Mouse (Mus musculus): ENCODE measurements around the gene Ripor1. TPM values are rescaled to one million over a fixed set of nuclear protein-coding genes. Genes with fewer than 3 reads are reported as not detected.
"Not testable (repeated sequence)": the region's sequence is repeated elsewhere in the genome, so short reads cannot be mapped to it uniquely, and the experiment has no call there.

The Ripor1 gene
- polyA plus RNA-seq (2015; fragmentation: Nextera tagmentation; extraction: Ambion mirVana): 26.6 and 27.1 TPM in 2 replicates

- no peaks in the 10 kb centered on the region for H3K27me3 ChIP-seq
- no peaks in the 10 kb centered on the region for H3K36me3 ChIP-seq
- H3K27ac ChIP-seq: peak within 1 kb of the TSS; percentile 94
- H3K9ac ChIP-seq: peak within 1 kb of the TSS; percentile 93
- peak within 1 kb of the TSS; percentile 93 for H3K4me2 ChIP-seq
- peak within 1 kb of the TSS; percentile 88 for H3K4me3 ChIP-seq
- no peaks in the 10 kb centered on the region for H3K9me3 ChIP-seq
- H3K4me1 ChIP-seq (replicated peaks): peaks cover 32% of the 10 kb centered on the region
- under 1% methylated on average over 38 of the region's 42 CpGs for WGBS
- ATAC-seq (ENCODE audit: low FRiP score): peak; percentile 71
Measured at GRCm38 (mm10) chr8:105604804-105605381, at the start of gene Ripor1. TSS of gene Ripor1 (plus strand) at chr8:105605255.

- no peak overlapping the region for H3K4me2 ChIP-seq
- H3K36me3 ChIP-seq: peaks cover 17% of the 10 kb centered on the region
- no peak overlapping the region for H3K9ac ChIP-seq
- H3K27ac ChIP-seq: no peak overlapping the region
- no peak overlapping the region for H3K4me3 ChIP-seq
- no peaks in the 10 kb centered on the region for H3K27me3 ChIP-seq
- no peaks in the 10 kb centered on the region for H3K9me3 ChIP-seq
- H3K4me1 ChIP-seq (replicated peaks): peaks cover 47% of the 10 kb centered on the region
- no peak for ATAC-seq (ENCODE audit: low FRiP score)
- WGBS: 73% methylated on average over 3 of the region's 3 CpGs
Measured at GRCm38 (mm10) chr8:105562863-105563262, 42.2 kb upstream of the Ripor1 start.

- Histone ChIP-seq H3K27me3 (no peaks in the 10 kb centered on the region), H3K4me1 (replicated peaks) (peaks cover 47% of the 10 kb centered on the region), H3K9me3 (no peaks in the 10 kb centered on the region), H3K9ac (peak overlapping the region; percentile 35; the same call in 1 of the 2 replicates), H3K27ac (no peak overlapping the region), H3K36me3 (peaks cover 10% of the 10 kb centered on the region), H3K4me3 (no peak overlapping the region; the same call in 1 of the 2 replicates), H3K4me2 (peak overlapping the region; percentile 3; the same call in 1 of the 2 replicates)
- no peak for ATAC-seq (ENCODE audit: low FRiP score)
- 77% methylated on average over 1 of the region's 1 CpGs for WGBS
Measured at GRCm38 (mm10) chr8:105563871-105564270, 41.2 kb upstream of the Ripor1 start.

GRCm38 (mm10) chr8:105564573-105565229 lies 40.4 kb upstream of the Ripor1 start:
- Histone ChIP-seq H3K4me3 (peak overlapping the region; percentile 89), H3K4me2 (peak overlapping the region; percentile 90), H3K4me1 (replicated peaks) (peaks cover 47% of the 10 kb centered on the region), H3K27ac (peak overlapping the region; percentile 95; the same call in 1 of the 2 replicates), H3K9ac (peak overlapping the region; percentile 92)
- H3K36me3 ChIP-seq; H3K27me3 ChIP-seq; ATAC-seq (ENCODE audit: low FRiP score); H3K9me3 ChIP-seq: not testable (repeated sequence)
- WGBS: 84% methylated on average over 9 of the region's 9 CpGs

GRCm38 (mm10) chr8:105565401-105565881 lies 39.6 kb upstream of the Ripor1 start:
- peak overlapping the region; percentile 95 for H3K27ac ChIP-seq
- H3K4me2 ChIP-seq: peak overlapping the region; percentile 90
- H3K27me3 ChIP-seq: no peaks in the 10 kb centered on the region
- peak overlapping the region; percentile 92 for H3K9ac ChIP-seq
- peak; percentile 86 for ATAC-seq (ENCODE audit: low FRiP score)
- no peaks in the 10 kb centered on the region for H3K9me3 ChIP-seq
- WGBS: under 1% methylated on average over 31 of the region's 31 CpGs
- peaks cover 47% of the 10 kb centered on the region for H3K4me1 ChIP-seq (replicated peaks)
- H3K4me3 ChIP-seq: peak overlapping the region; percentile 89
- H3K36me3 ChIP-seq: peaks cover 4% of the 10 kb centered on the region

- Histone ChIP-seq H3K27me3 (no peaks in the 10 kb centered on the region), H3K9me3 (no peaks in the 10 kb centered on the region), H3K36me3 (peaks cover 4% of the 10 kb centered on the region), H3K4me2 (peak within 1 kb of the TSS; percentile 90), H3K9ac (peak within 1 kb of the TSS; percentile 92), H3K4me1 (replicated peaks) (peaks cover 47% of the 10 kb centered on the region), H3K4me3 (peak within 1 kb of the TSS; percentile 89), H3K27ac (peak within 1 kb of the TSS; percentile 95)
- peak; percentile 98 for ATAC-seq (ENCODE audit: low FRiP score)
- WGBS: 3% methylated on average over 51 of the region's 53 CpGs
Measured at GRCm38 (mm10) chr8:105565952-105566702, 38.9 kb upstream of the Ripor1 start, which contains the start of gene Atp6v0d1. TSS of gene Atp6v0d1 (minus strand) at chr8:105566047.

- H3K4me2 ChIP-seq: peak overlapping the region; percentile 90
- H3K36me3 ChIP-seq: peaks cover 4% of the 10 kb centered on the region
- peak overlapping the region; percentile 73; the same call in 1 of the 2 replicates for H3K27ac ChIP-seq
- no peaks in the 10 kb centered on the region for H3K27me3 ChIP-seq
- H3K9me3 ChIP-seq: no peaks in the 10 kb centered on the region
- peak overlapping the region; percentile 73 for H3K9ac ChIP-seq
- peak overlapping the region; percentile 89 for H3K4me3 ChIP-seq
- peaks cover 46% of the 10 kb centered on the region for H3K4me1 ChIP-seq (replicated peaks)
- WGBS: 32% methylated on average over 27 of the region's 27 CpGs
- 0 out of 2 replicates have a peak, but pooled peaks have one; percentile 1 for ATAC-seq (ENCODE audit: low FRiP score)
Measured at GRCm38 (mm10) chr8:105566703-105567595, 38.1 kb upstream of the Ripor1 start.

- H3K9ac ChIP-seq: no peak overlapping the region
- no peak overlapping the region for H3K4me3 ChIP-seq
- no peaks in the 10 kb centered on the region for H3K36me3 ChIP-seq
- H3K9me3 ChIP-seq: no peaks in the 10 kb centered on the region
- H3K27me3 ChIP-seq: no peaks in the 10 kb centered on the region
- H3K4me1 ChIP-seq (replicated peaks): peaks cover 10% of the 10 kb centered on the region
- no peak overlapping the region for H3K4me2 ChIP-seq
- H3K27ac ChIP-seq: no peak overlapping the region
- WGBS: 94% methylated on average over 9 of the region's 9 CpGs
- ATAC-seq (ENCODE audit: low FRiP score): no peak
Measured at GRCm38 (mm10) chr8:105571810-105572209, 33.2 kb upstream of the Ripor1 start.

- no peak for ATAC-seq (ENCODE audit: low FRiP score)
- H3K27ac ChIP-seq: no peak overlapping the region
- no peak overlapping the region for H3K9ac ChIP-seq
- no peaks in the 10 kb centered on the region for H3K27me3 ChIP-seq
- H3K4me3 ChIP-seq: no peak overlapping the region
- H3K4me1 ChIP-seq (replicated peaks): no peaks in the 10 kb centered on the region
- no peak overlapping the region for H3K4me2 ChIP-seq
- no peaks in the 10 kb centered on the region for H3K36me3 ChIP-seq
- H3K9me3 ChIP-seq: no peaks in the 10 kb centered on the region
Measured at GRCm38 (mm10) chr8:105573427-105573826, 31.6 kb upstream of the Ripor1 start.

GRCm38 (mm10) chr8:105574741-105575140 lies 30.3 kb upstream of the Ripor1 start:
- Histone ChIP-seq H3K27me3 (no peaks in the 10 kb centered on the region), H3K9ac (no peak overlapping the region), H3K27ac (no peak overlapping the region), H3K9me3 (no peaks in the 10 kb centered on the region), H3K4me3 (no peak overlapping the region), H3K36me3 (no peaks in the 10 kb centered on the region), H3K4me2 (no peak overlapping the region), H3K4me1 (replicated peaks) (no peaks in the 10 kb centered on the region)
- 43% methylated on average over 6 of the region's 6 CpGs for WGBS
- no peak for ATAC-seq (ENCODE audit: low FRiP score)

- Histone ChIP-seq H3K27me3 (no peaks in the 10 kb centered on the region), H3K4me3 (no peak overlapping the region), H3K9ac (no peak overlapping the region), H3K4me2 (no peak overlapping the region), H3K9me3 (no peaks in the 10 kb centered on the region), H3K27ac (no peak overlapping the region), H3K4me1 (replicated peaks) (no peaks in the 10 kb centered on the region), H3K36me3 (no peaks in the 10 kb centered on the region)
- 56% methylated on average over 3 of the region's 3 CpGs for WGBS
- no peak for ATAC-seq (ENCODE audit: low FRiP score)
Measured at GRCm38 (mm10) chr8:105575538-105575937, 29.5 kb upstream of the Ripor1 start.
